Mouse (Mus musculus): Measurements from ENCODE around the gene Faim.

The Faim gene

DNA sequence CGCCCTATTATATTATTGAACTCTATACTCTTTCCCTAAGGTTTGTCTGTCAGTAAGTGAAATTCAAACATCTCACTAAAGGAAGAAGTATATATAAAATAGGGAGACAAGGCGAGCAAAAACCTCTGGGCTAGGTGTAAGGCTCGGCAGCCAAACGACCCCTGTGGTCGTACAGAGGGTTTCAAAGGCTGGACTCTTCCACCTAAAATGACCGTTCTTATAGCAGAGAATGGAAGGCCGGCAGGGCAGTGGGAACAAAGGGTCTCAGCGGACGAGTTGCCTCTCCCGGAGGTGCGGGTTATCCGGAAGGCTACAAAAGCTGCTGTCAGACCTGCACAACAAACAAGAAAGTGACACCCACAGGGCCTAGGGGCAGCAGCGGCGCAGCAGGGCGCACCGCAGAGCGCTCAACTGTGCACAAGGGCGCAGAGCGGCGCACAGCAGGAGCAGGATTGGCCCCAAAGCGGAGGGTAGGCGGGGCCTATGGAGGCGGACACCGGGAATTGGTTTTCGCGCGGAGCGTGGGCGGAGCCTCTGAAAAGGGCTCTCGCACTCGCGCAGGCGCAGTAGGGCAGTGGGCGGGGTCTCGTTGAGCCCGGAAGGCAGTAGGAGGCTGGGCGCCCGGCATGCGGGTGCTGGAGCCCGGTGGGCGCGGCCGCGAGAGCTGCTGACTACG is at the start of gene Faim:
Faim (plus strand) TSS at position 574 of the 676 bp plus-strand sequence.
- DNase-seq (ENCODE audit: low spot score), result peak; percentile 99

- no peak for DNase-seq (ENCODE audit: low spot score)
These were observed 46.9 kb upstream of the Faim start for GRCm38 (mm10) chr9:98939290-98939689.

- no peak for DNase-seq (ENCODE audit: low spot score)
These were observed 33.8 kb upstream of the Faim start for GRCm38 (mm10) chr9:98952171-98953050.

- no peak for DNase-seq (ENCODE audit: low spot score)
These were observed 32.9 kb upstream of the Faim start for GRCm38 (mm10) chr9:98953291-98953690.

GRCm38 (mm10) chr9:98953830-98954229 is 32.3 kb upstream of the Faim start:
- DNase-seq (ENCODE audit: low spot score), result no peak

GRCm38 (mm10) chr9:98954391-98955102 is 31.6 kb upstream of the Faim start:
- DNase-seq (ENCODE audit: low spot score), result no peak

GRCm38 (mm10) chr9:98955103-98955715 is 31.0 kb upstream of the Faim start, which contains the start of gene Foxl2:
Gene Foxl2, plus strand, starts transcription at chr9:98955288.
- DNase-seq (ENCODE audit: low spot score), result no peak

- no peak for DNase-seq (ENCODE audit: low spot score)
These were observed 30.4 kb upstream of the Faim start for GRCm38 (mm10) chr9:98955716-98956224.

GRCm38 (mm10) chr9:98956591-98957381 is 29.4 kb upstream of the Faim start:
- no peak for DNase-seq (ENCODE audit: low spot score)

DNA sequence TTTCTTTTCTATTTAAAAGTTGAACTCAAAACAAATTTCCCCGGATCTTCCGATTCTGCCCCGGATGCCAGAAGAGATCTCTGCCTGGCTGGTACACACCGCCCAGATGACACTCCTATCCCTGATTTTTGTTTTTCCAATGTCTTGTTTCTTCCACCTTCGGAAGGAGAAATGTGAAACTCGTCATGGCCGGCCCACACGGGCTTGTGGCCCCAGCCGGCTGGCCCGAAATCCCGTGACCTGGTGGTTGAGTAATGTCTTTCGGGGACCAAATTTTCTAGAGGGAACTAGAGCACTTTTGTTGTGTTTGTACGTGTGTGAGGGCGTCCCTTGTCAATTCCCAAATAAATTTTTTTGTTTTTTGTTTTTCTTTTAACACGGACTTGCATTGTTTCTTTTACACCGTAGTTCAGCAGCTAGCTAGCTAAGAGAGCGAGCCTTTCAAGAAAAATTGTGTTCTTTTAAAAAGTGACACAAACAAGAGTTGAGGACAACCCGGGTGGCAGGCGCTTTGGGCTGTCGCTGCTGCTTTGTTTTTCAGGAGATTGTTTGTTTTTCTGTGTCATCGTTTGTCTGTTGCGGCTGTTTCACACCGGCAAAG is 28.3 kb upstream of the Faim start:
- no peak for DNase-seq (ENCODE audit: low spot score)

DNA sequence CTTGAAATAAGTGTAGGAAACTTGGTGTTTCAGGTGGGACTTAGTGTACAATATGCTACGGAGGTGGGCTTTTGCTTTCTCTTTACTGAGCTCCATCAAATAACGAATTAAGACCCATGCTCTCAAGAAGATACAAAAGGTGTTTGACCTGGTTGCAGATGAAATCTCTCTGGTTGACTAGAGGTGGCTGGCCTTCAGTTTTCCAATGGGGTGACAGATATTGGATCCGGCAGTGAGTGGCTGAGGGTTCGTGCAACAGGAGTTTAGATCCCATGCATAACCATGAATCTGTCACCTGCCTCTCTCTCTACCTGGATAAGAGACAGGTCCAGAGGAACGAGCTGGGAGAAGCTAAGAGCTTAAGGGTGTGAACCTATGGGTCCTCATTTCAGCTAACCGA is 27.5 kb upstream of the Faim start:
- no peak for DNase-seq (ENCODE audit: low spot score)

DNA sequence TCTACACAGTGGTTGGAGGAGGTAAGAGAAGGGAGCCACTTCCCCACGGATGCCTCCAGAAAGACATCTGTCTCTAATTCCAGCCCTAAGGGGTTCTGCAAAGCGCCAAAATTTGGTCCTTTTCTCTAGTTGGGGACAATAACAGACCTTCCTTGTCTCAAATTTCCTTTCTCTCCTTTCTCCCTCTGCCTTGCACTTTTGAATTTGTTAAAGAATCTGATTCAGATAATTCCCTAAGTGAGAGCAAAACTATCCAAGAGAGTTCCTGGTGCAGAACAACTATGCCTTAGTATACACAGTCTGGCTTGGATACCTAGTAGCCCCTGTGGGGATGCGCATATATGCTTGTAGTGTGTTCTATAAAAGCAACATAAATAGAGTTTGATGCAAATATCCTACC is 26.3 kb upstream of the Faim start:
- no peak for DNase-seq (ENCODE audit: low spot score)

DNA sequence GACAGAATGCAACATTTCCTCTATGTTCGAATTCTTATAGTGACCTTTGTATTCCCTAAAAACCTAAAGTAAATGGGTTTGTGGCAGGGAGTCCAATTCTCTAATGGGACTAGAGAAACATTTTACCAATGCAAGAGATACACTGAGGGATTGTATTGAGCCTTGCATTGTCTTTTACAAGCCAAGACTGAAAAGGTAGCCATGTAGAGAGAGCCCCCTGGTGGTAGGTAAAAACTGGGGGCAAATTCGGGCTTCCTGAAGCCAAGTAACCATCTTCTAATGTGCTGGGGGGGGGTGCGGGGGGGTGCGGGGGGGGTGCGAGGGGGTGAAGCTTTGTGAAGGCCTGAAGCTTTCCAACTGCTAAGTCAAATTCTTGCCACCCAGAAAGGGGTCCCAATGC is 25.8 kb upstream of the Faim start:
- DNase-seq (ENCODE audit: low spot score), result no peak

DNA sequence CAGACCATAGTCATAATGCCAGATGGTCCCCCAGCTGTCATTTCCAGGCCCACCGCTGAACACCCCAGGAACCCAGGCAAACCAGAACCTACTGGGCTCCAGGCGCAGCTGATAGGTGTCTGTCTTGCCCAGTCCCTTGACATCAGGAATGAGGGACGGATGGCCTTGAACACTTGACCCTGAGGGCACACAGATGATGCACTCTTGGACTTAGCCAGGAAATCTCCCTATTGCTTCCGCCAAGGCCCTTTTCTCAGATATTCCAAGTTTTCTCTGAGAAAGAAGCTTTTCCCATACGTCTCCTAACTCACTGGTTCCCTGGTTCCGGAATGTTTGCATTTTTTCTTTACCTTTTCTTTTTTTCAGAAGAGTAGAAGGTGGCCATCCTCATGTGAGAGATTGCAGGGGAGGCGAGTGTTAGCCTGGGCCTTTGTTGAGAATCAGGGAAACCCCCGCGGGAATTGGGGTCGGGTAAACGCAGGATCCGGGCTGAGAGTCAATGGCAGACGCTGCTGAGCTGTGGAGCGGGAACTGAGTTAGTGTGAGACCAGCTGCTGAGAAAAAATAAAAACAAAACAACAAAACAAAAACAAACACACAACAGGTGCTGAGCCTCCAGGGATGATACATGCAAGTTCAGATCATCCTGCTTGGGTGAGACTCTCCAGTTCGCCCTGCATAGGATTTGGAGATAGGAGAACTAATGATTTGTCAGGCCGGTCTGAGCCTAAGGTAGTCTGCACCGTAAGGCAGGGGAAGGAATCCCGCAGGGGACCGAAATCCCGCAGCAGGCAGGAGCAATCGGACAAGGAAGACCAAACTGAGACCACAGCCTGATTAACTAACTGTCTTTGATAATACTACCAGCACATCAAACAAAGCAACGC is 24.3 kb upstream of the Faim start:
- no peak for DNase-seq (ENCODE audit: low spot score)

GRCm38 (mm10) chr9:98962478-98963142 is 23.6 kb upstream of the Faim start:
- no peak for DNase-seq (ENCODE audit: low spot score)

GRCm38 (mm10) chr9:98963661-98964060 is 22.5 kb upstream of the Faim start:
- DNase-seq (ENCODE audit: low spot score), result no peak

- DNase-seq (ENCODE audit: low spot score), result no peak
These were observed 21.1 kb upstream of the Faim start for GRCm38 (mm10) chr9:98965084-98965483.

- no peak for DNase-seq (ENCODE audit: low spot score)
These were observed 13.1 kb upstream of the Faim start for GRCm38 (mm10) chr9:98973101-98973521.

GRCm38 (mm10) chr9:98973561-98973960 is 12.6 kb upstream of the Faim start:
- DNase-seq (ENCODE audit: low spot score), result no peak
